28 mouse cellular contexts compared by ENCODE assay signal in the genomic region with DNA sequence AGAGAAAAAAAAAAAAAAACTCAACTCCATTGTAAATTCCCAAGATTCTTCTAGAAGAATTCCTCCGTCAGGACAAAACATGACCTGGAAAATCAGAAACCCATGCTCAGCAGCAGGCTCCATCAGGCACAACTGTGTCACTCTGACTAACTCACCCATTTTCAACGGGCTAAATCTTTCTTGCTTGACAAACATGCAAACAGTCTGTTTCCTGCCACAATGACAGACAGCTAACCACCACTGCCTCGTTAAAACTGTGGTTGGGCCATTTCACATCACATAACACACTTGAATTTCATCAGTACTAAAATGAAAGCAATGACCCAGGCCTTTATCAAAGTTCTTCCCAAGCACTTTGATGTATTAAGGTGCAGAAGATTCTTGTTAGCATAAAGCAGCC. TPM values are rescaled to one million over a fixed set of nuclear protein-coding genes. Genes with fewer than 3 reads are reported as not detected.
DNase-seq lines count a peak whose midpoint lies in the region; ATAC-seq and TF ChIP-seq lines count a peak whose summit lies in the region.
"Had no signal": no experiment of that assay in that cellular context is flagged by ENCODE, and none has a peak within 500 bp of the region (broad histone marks: within the 10 kb centered on the region; RNA-seq: fewer than 3 reads in every experiment).

No protein-coding gene starts in this region.

- H3K4me1 ChIP-seq in thymus, adult 2 months (replicated peaks; ENCODE audit: control insufficient read depth, insufficient read depth, low read length): no peaks in the 10 kb centered on the region
- no peaks in the 10 kb centered on the region for H3K4me1 ChIP-seq in hindbrain, embryonic 10.5 days (replicated peaks)
- H3K4me1 ChIP-seq: embryonic facial prominence, embryonic 13.5 days; embryonic facial prominence, embryonic 15.5 days; forebrain, embryonic 10.5 days; forebrain, embryonic 12.5 days had no signal

- H3K9me3 ChIP-seq in hindbrain, embryonic 10.5 days: no peaks in the 10 kb centered on the region
- H3K9me3 ChIP-seq: embryonic facial prominence, embryonic 13.5 days; embryonic facial prominence, embryonic 15.5 days; forebrain, embryonic 10.5 days; forebrain, embryonic 12.5 days had no signal

- 16% methylated on average over 3 of the region's 3 CpGs for WGBS in thymus, adult 2 months
- WGBS in hindbrain, embryonic 10.5 days: 76% methylated on average over 3 of the region's 3 CpGs

- TF ChIP-seq CTCF in thymus, adult 2 months (IDR thresholded peaks at IDR 0.05; ENCODE audit: borderline replicate concordance, control insufficient read depth, extremely low read depth, insufficient read depth, low read length, poor library complexity): no peak

- no peaks in the 10 kb centered on the region for H3K36me3 ChIP-seq in thymus, adult 2 months (ENCODE audit: control insufficient read depth, insufficient read depth, low read length)
- no peaks in the 10 kb centered on the region for H3K36me3 ChIP-seq in hindbrain, embryonic 10.5 days
- H3K36me3 ChIP-seq: embryonic facial prominence, embryonic 13.5 days; embryonic facial prominence, embryonic 15.5 days; forebrain, embryonic 10.5 days; forebrain, embryonic 12.5 days had no signal

- no peak for TF ChIP-seq POLR2A in thymus, adult 2 months (IDR thresholded peaks at IDR 0.05; ENCODE audit: control insufficient read depth, extremely low read depth, insufficient read depth, low read length, poor library complexity)

- no peak overlapping the region for H3K4me3 ChIP-seq in thymus, adult 2 months (ENCODE audit: control insufficient read depth, insufficient read depth, low read length)
- H3K4me3 ChIP-seq in hindbrain, embryonic 10.5 days: no peak overlapping the region
- H3K4me3 ChIP-seq: embryonic facial prominence, embryonic 13.5 days; embryonic facial prominence, embryonic 15.5 days; erythroblast, embryonic 14.5 days; forebrain, embryonic 10.5 days; forebrain, embryonic 12.5 days had no signal

- H3K27ac ChIP-seq in thymus, adult 2 months (ENCODE audit: control insufficient read depth, insufficient read depth, low read length): no peak overlapping the region
- no peak overlapping the region for H3K27ac ChIP-seq in hindbrain, embryonic 10.5 days
- H3K27ac ChIP-seq: embryonic facial prominence, embryonic 13.5 days; embryonic facial prominence, embryonic 15.5 days; forebrain, embryonic 10.5 days; forebrain, embryonic 12.5 days had no signal

- peak; percentile 97 for ATAC-seq in common myeloid progenitor, adult 5-6 weeks (replicated peaks; ENCODE audit: low read depth, poor library complexity, severe bottlenecking)
- ATAC-seq in hematopoietic stem cell, adult 5-6 weeks (replicated peaks in 1 of 2; ENCODE audit: insufficient read depth in 1 of 2, low FRiP score in 2 of 2, low TSS enrichment in 1 of 2, low read depth in 1 of 2, poor library complexity in 2 of 2, severe bottlenecking in 2 of 2): peak; percentile 99 to 100
- peak; percentile 95 for ATAC-seq in megakaryocyte progenitor cell, adult 5-6 weeks (replicated peaks; ENCODE audit: poor library complexity)
- ATAC-seq: activated CD4-positive, CD25-positive, alpha-beta regulatory T cell, adult 4 months; forebrain, embryonic 14.5 days; forebrain, embryonic 16.5 days; Patski had no signal

- no peaks in the 10 kb centered on the region for H3K27me3 ChIP-seq in thymus, adult 2 months (ENCODE audit: control insufficient read depth, insufficient read depth, low read length)
- H3K27me3 ChIP-seq in hindbrain, embryonic 10.5 days (ENCODE audit: insufficient read depth, poor library complexity, severe bottlenecking): no peaks in the 10 kb centered on the region
- H3K27me3 ChIP-seq: embryonic facial prominence, embryonic 13.5 days; embryonic facial prominence, embryonic 15.5 days; forebrain, embryonic 12.5 days; Patski had no signal

- DNase-seq in thymus, postnatal 0 days (ENCODE audit: low spot score): peak; percentile 15
- no peak for DNase-seq in thymus, adult 2 months
- no peak for DNase-seq in cerebellum, adult 18-20 months
- no peak for DNase-seq in hindbrain, embryonic 10.5 days (ENCODE audit: low spot score)
- DNase-seq in cerebellum, postnatal 4 days (ENCODE audit: low spot score in 2 of 2): no peak
- DNase-seq: adrenal gland, adult 8-10 months; adrenal gland, postnatal 14 days; adrenal gland, postnatal 36 days; cerebellum, adult 11-12 months; cerebellum, adult 8-10 months; cerebellum, adult 9-11 months; cerebellum, postnatal 14 days; cerebellum, postnatal 36 days; embryo, embryonic 11 days had no signal

RNA-seq across cellular contexts. Expression of a gene that starts 16.0 kb away (rescaled TPM):
- polyA plus RNA-seq in thymus, postnatal 0 days (2015; fragmentation: Nextera tagmentation; extraction: Ambion mirVana): 1.8 and 1.9 TPM in 2 replicates
- 0.80 and 0.92 TPM in 2 replicates for polyA plus RNA-seq in thymus, adult 2 months (2012; rRNA removed)
- total RNA-seq in common myeloid progenitor, adult 5-6 weeks (2017): 4.0 and 4.7 TPM in 2 replicates
- total RNA-seq in hematopoietic stem cell, adult 5-6 weeks (2017): 21.2 and 23.0 TPM in 2 replicates
- total RNA-seq in megakaryocyte progenitor cell, adult 5-6 weeks (2015): 2.4 and 3.1 TPM in 2 replicates
- 2.5 and 2.8 TPM in 2 replicates for total RNA-seq in megakaryocyte progenitor cell, adult 5-6 weeks (2017)
- polyA plus RNA-seq in hindbrain, embryonic 10.5 days (2016; fragmentation: Nextera tagmentation; extraction: Ambion mirVana): 3.5 and 4.0 TPM in 2 replicates
- total RNA-seq: MEL had no signal
- polyA plus RNA-seq: activated CD4-positive, CD25-positive, alpha-beta regulatory T cell, adult 4 months; erythroblast, embryonic 14.5 days had no signal

RNA-seq across cellular contexts. Expression of a gene that starts 21.9 kb away (rescaled TPM):
- 1.6 and 2.2 TPM in 2 replicates for polyA plus RNA-seq in thymus, postnatal 0 days (2015; fragmentation: Nextera tagmentation; extraction: Ambion mirVana)
- 1.1 and 1.3 TPM in 2 replicates for polyA plus RNA-seq in thymus, adult 2 months (2012; rRNA removed)
- 10.1 and 11.1 TPM in 2 replicates for total RNA-seq in common myeloid progenitor, adult 5-6 weeks (2017)
- 56.8 and 62.0 TPM in 2 replicates for total RNA-seq in hematopoietic stem cell, adult 5-6 weeks (2017)
- 3.0 and 7.1 TPM in 2 replicates for total RNA-seq in megakaryocyte progenitor cell, adult 5-6 weeks (2015)
- total RNA-seq in megakaryocyte progenitor cell, adult 5-6 weeks (2017): 6.9 and 7.8 TPM in 2 replicates
- 1.2 TPM in 2 replicates for polyA plus RNA-seq in hindbrain, embryonic 10.5 days (2016; fragmentation: Nextera tagmentation; extraction: Ambion mirVana)
- total RNA-seq: MEL had no signal
- polyA plus RNA-seq: C2C12; erythroblast, embryonic 14.5 days had no signal
